Mouse (Mus musculus): Measurements from ENCODE around the gene 4930523C07Rik.
A peak's percentile ranks its signal among the peaks of the same experiment; 100 is the strongest.

Gene 4930523C07Rik

GRCm38 (mm10) chr1:160045971-160046370 is 1.8 kb downstream of the 4930523C07Rik start:
- DNase-seq (ENCODE audit: low spot score) = no peak

- DNase-seq (ENCODE audit: low spot score) = peak; percentile 38
Observed at GRCm38 (mm10) chr1:160046786-160047185, 2.6 kb downstream of the 4930523C07Rik start.

GRCm38 (mm10) chr1:160047481-160047931 is 3.3 kb downstream of the 4930523C07Rik start:
- no peak for DNase-seq (ENCODE audit: low spot score)

- DNase-seq (ENCODE audit: low spot score) = no peak
Observed at GRCm38 (mm10) chr1:160049131-160049880, 5.1 kb downstream of the 4930523C07Rik start.

GRCm38 (mm10) chr1:160050898-160051297 is 6.7 kb downstream of the 4930523C07Rik start:
- no peak for DNase-seq (ENCODE audit: low spot score)

- no peak for DNase-seq (ENCODE audit: low spot score)
Observed at GRCm38 (mm10) chr1:160052556-160053315, 8.6 kb downstream of the 4930523C07Rik start.

- no peak for DNase-seq (ENCODE audit: low spot score)
Observed at GRCm38 (mm10) chr1:160053510-160054305, 9.5 kb downstream of the 4930523C07Rik start.

- no peak for DNase-seq (ENCODE audit: low spot score)
Observed at GRCm38 (mm10) chr1:160054366-160055078, 10.3 kb downstream of the 4930523C07Rik start.

- DNase-seq (ENCODE audit: low spot score) = no peak
Observed at GRCm38 (mm10) chr1:160057657-160058056, 13.5 kb downstream of the 4930523C07Rik start.

GRCm38 (mm10) chr1:160059908-160060307 is 15.7 kb downstream of the 4930523C07Rik start:
- DNase-seq (ENCODE audit: low spot score) = no peak

GRCm38 (mm10) chr1:160060542-160060941 is 16.4 kb downstream of the 4930523C07Rik start:
- no peak for DNase-seq (ENCODE audit: low spot score)

GRCm38 (mm10) chr1:160061321-160061720 is 17.1 kb downstream of the 4930523C07Rik start:
- no peak for DNase-seq (ENCODE audit: low spot score)

- DNase-seq (ENCODE audit: low spot score) = no peak
Observed at GRCm38 (mm10) chr1:160061725-160062366, 17.7 kb downstream of the 4930523C07Rik start.

- no peak for DNase-seq (ENCODE audit: low spot score)
Observed at GRCm38 (mm10) chr1:160064547-160065144, 20.5 kb downstream of the 4930523C07Rik start.

- DNase-seq (ENCODE audit: low spot score) = peak; percentile 91
Observed at GRCm38 (mm10) chr1:160078882-160079661, 34.9 kb downstream of the 4930523C07Rik start.

- peak; percentile 76 for DNase-seq (ENCODE audit: low spot score)
Observed at GRCm38 (mm10) chr1:160080800-160081436, 36.7 kb downstream of the 4930523C07Rik start.

- no peak for DNase-seq (ENCODE audit: low spot score)
Observed at GRCm38 (mm10) chr1:160082647-160083046, 38.5 kb downstream of the 4930523C07Rik start.

GRCm38 (mm10) chr1:160084239-160084638 is 40.1 kb downstream of the 4930523C07Rik start:
- DNase-seq (ENCODE audit: low spot score) = no peak

GRCm38 (mm10) chr1:160086651-160087050 is 42.5 kb downstream of the 4930523C07Rik start:
- DNase-seq (ENCODE audit: low spot score) = no peak
